32 mouse cellular contexts compared by ENCODE assay signal in genomic region chr2:132190602-132191161, GRCm38 (mm10). TPM values are rescaled to one million over a fixed set of nuclear protein-coding genes. Genes with fewer than 3 reads are reported as not detected.
A peak's percentile ranks its signal among the peaks of the same experiment; 100 is the strongest.
DNase-seq lines count a peak whose midpoint lies in the region; ATAC-seq and TF ChIP-seq lines count a peak whose summit lies in the region.
"Had no signal": no experiment of that assay in that cellular context is flagged by ENCODE, and none has a peak within 500 bp of the region (broad histone marks: within the 10 kb centered on the region; RNA-seq: fewer than 3 reads in every experiment).

No protein-coding gene starts in this region.

- no peak overlapping the region for H3K27ac ChIP-seq in forebrain, embryonic 16.5 days (ENCODE audit: low read length)
- no peak overlapping the region for H3K27ac ChIP-seq in forebrain, embryonic 10.5 days
- H3K27ac ChIP-seq in intestine, embryonic 15.5 days, result no peak overlapping the region
- H3K27ac ChIP-seq in intestine, postnatal 0 days (ENCODE audit: low read depth, low read length), result no peak overlapping the region
- no peak overlapping the region for H3K27ac ChIP-seq in cerebellum, adult 2 months (ENCODE audit: insufficient read depth, low read length)
- H3K27ac ChIP-seq: embryonic facial prominence, embryonic 10.5 days; embryonic facial prominence, embryonic 13.5 days; forebrain, embryonic 12.5 days; heart, embryonic 15.5 days; hindbrain, embryonic 14.5 days; hindbrain, postnatal 0 days had no signal

- no peaks in the 10 kb centered on the region for H3K4me1 ChIP-seq in forebrain, embryonic 16.5 days (replicated peaks; ENCODE audit: control insufficient read depth, insufficient read depth, low read length)
- H3K4me1 ChIP-seq in forebrain, embryonic 10.5 days, result no peaks in the 10 kb centered on the region
- no peaks in the 10 kb centered on the region for H3K4me1 ChIP-seq in intestine, embryonic 15.5 days (replicated peaks)
- 0 out of 2 replicates have a peak, but pooled peaks cover 3% of the 10 kb centered on the region for H3K4me1 ChIP-seq in intestine, postnatal 0 days (replicated peaks; ENCODE audit: control insufficient read depth, insufficient read depth, low read length)
- no peaks in the 10 kb centered on the region for H3K4me1 ChIP-seq in cerebellum, adult 2 months (ENCODE audit: control insufficient read depth, insufficient read depth, low read length)
- H3K4me1 ChIP-seq: embryonic facial prominence, embryonic 10.5 days; embryonic facial prominence, embryonic 13.5 days; forebrain, embryonic 12.5 days; heart, embryonic 12.5 days; heart, embryonic 15.5 days had no signal

- peak; percentile 72 for ATAC-seq in forebrain, embryonic 16.5 days
- 0 out of 2 replicates have a peak, but pooled peaks have one; percentile 59 for ATAC-seq in intestine, embryonic 15.5 days
- no peak for ATAC-seq in intestine, postnatal 0 days
- ATAC-seq: hindbrain, postnatal 0 days; Patski had no signal

- TF ChIP-seq POLR2A in brain, embryonic 14.5 days (IDR thresholded peaks at IDR 0.05; ENCODE audit: borderline replicate concordance, extremely low read depth, insufficient read depth, insufficient read length, poor library complexity, severe bottlenecking), result no peak
- TF ChIP-seq POLR2A in cerebellum, adult 2 months (IDR thresholded peaks at IDR 0.05; ENCODE audit: borderline replicate concordance, insufficient read depth, low read length), result no peak

- no peak overlapping the region for H3K9ac ChIP-seq in forebrain, embryonic 16.5 days (replicated peaks; ENCODE audit: low read depth, low read length)
- H3K9ac ChIP-seq in intestine, embryonic 15.5 days, result no peak overlapping the region
- H3K9ac ChIP-seq in intestine, postnatal 0 days (ENCODE audit: low read depth, low read length), result no peak overlapping the region
- H3K9ac ChIP-seq: embryonic facial prominence, embryonic 13.5 days; forebrain, embryonic 12.5 days; heart, embryonic 12.5 days; heart, embryonic 15.5 days; hindbrain, embryonic 14.5 days had no signal

- H3K9me3 ChIP-seq in forebrain, embryonic 16.5 days (ENCODE audit: control insufficient read depth, low read length), result no peaks in the 10 kb centered on the region
- H3K9me3 ChIP-seq in forebrain, embryonic 10.5 days, result no peaks in the 10 kb centered on the region
- H3K9me3 ChIP-seq in intestine, embryonic 15.5 days, result no peaks in the 10 kb centered on the region
- no peaks in the 10 kb centered on the region for H3K9me3 ChIP-seq in intestine, postnatal 0 days (ENCODE audit: control insufficient read depth)
- H3K9me3 ChIP-seq: embryonic facial prominence, embryonic 10.5 days; embryonic facial prominence, embryonic 13.5 days; forebrain, embryonic 12.5 days; G1E; heart, embryonic 12.5 days; heart, embryonic 15.5 days had no signal

- TF ChIP-seq CTCF in intestine, postnatal 0 days (IDR thresholded peaks at IDR 0.05; ENCODE audit: low read depth), result no peak
- no peak for TF ChIP-seq CTCF in brain, embryonic 14.5 days (IDR thresholded peaks at IDR 0.05; ENCODE audit: borderline replicate concordance, extremely low read depth, insufficient read depth, insufficient read length)
- TF ChIP-seq CTCF in cerebellum, adult 2 months (IDR thresholded peaks at IDR 0.05; ENCODE audit: borderline replicate concordance, insufficient read depth, low read depth, low read length), result no peak

- H3K27me3 ChIP-seq in forebrain, embryonic 16.5 days (replicated peaks; ENCODE audit: control insufficient read depth, insufficient read depth, low read length), result no peaks in the 10 kb centered on the region
- H3K27me3 ChIP-seq in forebrain, embryonic 10.5 days (ENCODE audit: poor library complexity, severe bottlenecking), result no peaks in the 10 kb centered on the region
- no peaks in the 10 kb centered on the region for H3K27me3 ChIP-seq in intestine, embryonic 15.5 days (replicated peaks)
- H3K27me3 ChIP-seq in intestine, postnatal 0 days (replicated peaks; ENCODE audit: control insufficient read depth, insufficient read depth, low read length), result no peaks in the 10 kb centered on the region
- H3K27me3 ChIP-seq in cerebellum, adult 2 months (ENCODE audit: control insufficient read depth, insufficient read depth, low read length), result no peaks in the 10 kb centered on the region; the same call in 1 of the 2 replicates
- H3K27me3 ChIP-seq: embryonic facial prominence, embryonic 13.5 days; forebrain, embryonic 12.5 days; heart, embryonic 12.5 days; heart, embryonic 15.5 days; Patski had no signal

- WGBS in forebrain, embryonic 16.5 days, result 54% methylated on average over 3 of the region's 3 CpGs
- 92% methylated on average over 3 of the region's 3 CpGs for WGBS in forebrain, embryonic 10.5 days
- WGBS in intestine, embryonic 15.5 days, result 60% methylated on average over 3 of the region's 3 CpGs
- 35% methylated on average over 3 of the region's 3 CpGs for WGBS in intestine, postnatal 0 days
- WGBS in cerebellum, adult 2 months, result 38% methylated on average over 3 of the region's 3 CpGs

- no peak overlapping the region for H3K4me3 ChIP-seq in forebrain, embryonic 16.5 days (replicated peaks; ENCODE audit: low read length)
- no peak overlapping the region for H3K4me3 ChIP-seq in forebrain, embryonic 10.5 days
- H3K4me3 ChIP-seq in intestine, embryonic 15.5 days (replicated peaks), result no peak overlapping the region
- H3K4me3 ChIP-seq in intestine, postnatal 0 days (ENCODE audit: low read depth, low read length), result no peak overlapping the region
- no peak overlapping the region for H3K4me3 ChIP-seq in cerebellum, adult 2 months (replicated peaks; ENCODE audit: insufficient read depth, low read depth, low read length)
- H3K4me3 ChIP-seq: embryonic facial prominence, embryonic 10.5 days; embryonic facial prominence, embryonic 13.5 days; erythroblast, embryonic 14.5 days; forebrain, embryonic 12.5 days; heart, embryonic 12.5 days; heart, embryonic 15.5 days had no signal

- no peaks in the 10 kb centered on the region for H3K36me3 ChIP-seq in forebrain, embryonic 16.5 days (ENCODE audit: control insufficient read depth, insufficient read depth)
- no peaks in the 10 kb centered on the region for H3K36me3 ChIP-seq in forebrain, embryonic 10.5 days (replicated peaks)
- H3K36me3 ChIP-seq in intestine, embryonic 15.5 days, result no peaks in the 10 kb centered on the region
- no peaks in the 10 kb centered on the region for H3K36me3 ChIP-seq in intestine, postnatal 0 days (ENCODE audit: control insufficient read depth, insufficient read depth)
- H3K36me3 ChIP-seq: embryonic facial prominence, embryonic 10.5 days; embryonic facial prominence, embryonic 13.5 days; forebrain, embryonic 12.5 days; G1E; heart, embryonic 12.5 days; heart, embryonic 15.5 days had no signal

- DNase-seq in forebrain, embryonic 10.5 days (ENCODE audit: extremely low spot score, low spot score), result no peak
- peak; percentile 81 for DNase-seq in brain, embryonic 14.5 days (ENCODE audit: low read depth)
- peak; percentile 41 for DNase-seq in gonadal fat pad, adult 2 months (ENCODE audit: low read depth)
- DNase-seq in cerebellum, adult 2 months, result no peak
- DNase-seq in thymus, postnatal 4 days, result no peak
- DNase-seq: adrenal gland, postnatal 10 days; adrenal gland, postnatal 36 days; B cell, adult 2 months; cerebellum, adult 11 months; cerebellum, adult 8-10 months; cerebellum, postnatal 10 days; cerebellum, postnatal 36 days; embryo, embryonic 11 days; gastrocnemius, postnatal 10 days; gastrocnemius, postnatal 36 days; heart, adult 18-20 months; heart, postnatal 14 days; heart, postnatal 4 days; kidney, adult 2 months had no signal

- H3K4me2 ChIP-seq in forebrain, embryonic 16.5 days (ENCODE audit: low read length), result no peak overlapping the region
- no peak overlapping the region for H3K4me2 ChIP-seq in intestine, embryonic 15.5 days (replicated peaks)
- no peak overlapping the region for H3K4me2 ChIP-seq in intestine, postnatal 0 days (replicated peaks; ENCODE audit: low read depth)
- H3K4me2 ChIP-seq: embryonic facial prominence, embryonic 13.5 days; forebrain, embryonic 12.5 days; heart, embryonic 12.5 days; heart, embryonic 15.5 days; hindbrain, embryonic 14.5 days had no signal

RNA-seq across cellular contexts. Expression of gene Slc23a2, which starts 45.8 kb away (rescaled TPM):
- polyA plus RNA-seq in forebrain, embryonic 16.5 days (2015; fragmentation: Nextera tagmentation; extraction: Ambion mirVana), result 32.7 and 37.2 TPM in 2 replicates
- polyA plus RNA-seq in forebrain, embryonic 10.5 days (2016; fragmentation: Nextera tagmentation; extraction: Ambion mirVana), result 10.9 and 12.6 TPM in 2 replicates
- polyA plus RNA-seq in intestine, embryonic 15.5 days (2015; fragmentation: Nextera tagmentation; extraction: Ambion mirVana), result 12.8 and 13.0 TPM in 2 replicates
- 6.7 and 8.9 TPM in 2 replicates for polyA plus RNA-seq in intestine, postnatal 0 days (2015; fragmentation: Nextera tagmentation; extraction: Ambion mirVana)
- 36.3 and 40.9 TPM in 2 replicates for polyA plus RNA-seq in brain, embryonic 14.5 days (2012; rRNA removed)
- polyA plus RNA-seq in gonadal fat pad, adult 2 months (2012; rRNA removed), result 17.5 and 17.8 TPM in 2 replicates
- 68.6 and 76.9 TPM in 2 replicates for polyA plus RNA-seq in cerebellum, adult 2 months (2012; rRNA removed)
- polyA plus RNA-seq: erythroblast, embryonic 14.5 days had no signal

RNA-seq across cellular contexts. Expression of gene Tmem230, which starts 56.9 kb away (rescaled TPM):
- 43.4 and 49.9 TPM in 2 replicates for polyA plus RNA-seq in forebrain, embryonic 16.5 days (2015; fragmentation: Nextera tagmentation; extraction: Ambion mirVana)
- polyA plus RNA-seq in forebrain, embryonic 10.5 days (2016; fragmentation: Nextera tagmentation; extraction: Ambion mirVana), result 35.2 and 36.1 TPM in 2 replicates
- polyA plus RNA-seq in intestine, embryonic 15.5 days (2015; fragmentation: Nextera tagmentation; extraction: Ambion mirVana), result 42.5 and 43.3 TPM in 2 replicates
- 31.2 and 34.3 TPM in 2 replicates for polyA plus RNA-seq in intestine, postnatal 0 days (2015; fragmentation: Nextera tagmentation; extraction: Ambion mirVana)
- polyA plus RNA-seq in brain, embryonic 14.5 days (2012; rRNA removed), result 56.9 and 77.4 TPM in 2 replicates
- 91.5 and 102 TPM in 2 replicates for polyA plus RNA-seq in gonadal fat pad, adult 2 months (2012; rRNA removed)
- 81.9 and 93.6 TPM in 2 replicates for polyA plus RNA-seq in cerebellum, adult 2 months (2012; rRNA removed)

Comparison
In these comparisons a context has a peak if more than half of its experiments do, and no peak if none do; other contexts are left out.
1. DNase-seq: peak in brain, embryonic 14.5 days (single experiment) and gonadal fat pad, adult 2 months (single experiment); none in forebrain, embryonic 10.5 days (single experiment), cerebellum, adult 2 months (0 of 2) and thymus, postnatal 4 days (single experiment).